Mouse (Mus musculus) MEL (cell line): ENCODE data around the gene Ino80b. TPM values are rescaled to one million over a fixed set of nuclear protein-coding genes. Genes with fewer than 3 reads are reported as not detected.

Source experiments
- DNase-seq: peaks from one replicate; pipeline ENCODE4 v3.0.0; 2011; ENCODE audit warnings: low read depth, low spot score
- H3K27ac ChIP-seq: 2 replicates; pipeline ENCODE4 v1.5.1; 2012; ENCODE audit warnings: low read depth, mild to moderate bottlenecking, control low read depth, low read length, moderate library complexity; ENCODE audit not compliant: control insufficient read depth
- H3K27me3 ChIP-seq, 2 experiments: fragments of 150-350 bp in 1 of 2; sonication (generic) in 1 of 2; 2 replicates each; pipeline ENCODE4 v1.6.1; 2012; ENCODE audit warnings: low read length in 2 of 2, mild to moderate bottlenecking in 2 of 2, improper control_type of control experiment in 1 of 2, moderate library complexity in 1 of 2; ENCODE audit not compliant: insufficient read depth in 2 of 2, control insufficient read depth in 1 of 2
- H3K36me3 ChIP-seq, 2 experiments: 2 replicates each; pipeline ENCODE4 v1.6.1; 2012 to 2014; ENCODE audit warnings: low read length in 2 of 2, improper control_type of control experiment in 1 of 2, inconsistent platforms in 1 of 2, mild to moderate bottlenecking in 1 of 2; ENCODE audit not compliant: insufficient read depth in 2 of 2, control insufficient read depth in 1 of 2
- H3K4me1 ChIP-seq, 2 experiments: fragments of 150-350 bp in 1 of 2; sonication (generic) in 1 of 2; 2 replicates each; pipeline ENCODE4 v1.6.1; 2012; ENCODE audit warnings: low read length in 2 of 2, improper control_type of control experiment in 1 of 2, mild to moderate bottlenecking in 1 of 2; ENCODE audit not compliant: insufficient read depth in 2 of 2, control insufficient read depth in 1 of 2
- H3K4me3 ChIP-seq, 2 experiments: fragments of 150-350 bp in 1 of 2; sonication (generic) in 1 of 2; 2 replicates each; pipeline ENCODE4 v1.5.1; 2012; ENCODE audit warnings: low read depth in 2 of 2, low read length in 2 of 2, mild to moderate bottlenecking in 2 of 2, moderate library complexity in 2 of 2, control low read depth in 1 of 2, improper control_type of control experiment in 1 of 2; ENCODE audit not compliant: control insufficient read depth in 1 of 2, insufficient read depth in 1 of 2
- H3K79me2 ChIP-seq: 2 replicates; pipeline ENCODE4 v1.6.1; 2012; ENCODE audit warnings: mild to moderate bottlenecking, low read length, moderate library complexity; ENCODE audit not compliant: control insufficient read depth, poor library complexity, insufficient read depth
- H3K9ac ChIP-seq: 2 replicates; pipeline ENCODE4 v1.6.1; 2012; ENCODE audit warnings: low read depth, mild to moderate bottlenecking, control low read depth, low read length, moderate library complexity; ENCODE audit not compliant: control insufficient read depth, poor library complexity, severe bottlenecking
- H3K9me3 ChIP-seq: fragments of 150-350 bp; sonication (generic); replicated peaks from 2 replicates; pipeline ENCODE4 v1.6.1; 2012; ENCODE audit warnings: mild to moderate bottlenecking, low read length, improper control_type of control experiment, moderate library complexity; ENCODE audit not compliant: insufficient read depth
- BHLHE40 ChIP-seq: IDR thresholded peaks from 2 replicates; pipeline ENCODE4 v1.6.1; 2012; ENCODE audit warnings: low read depth, mild to moderate bottlenecking, inconsistent platforms, low read length, improper control_type of control experiment, borderline replicate concordance
- CHD2 ChIP-seq: IDR thresholded peaks from 2 replicates; pipeline ENCODE4 v1.6.1; 2011; ENCODE audit warnings: low read length, improper control_type of control experiment
- CTCF ChIP-seq, 3 experiments: IDR thresholded peaks in 2 of 3; conservative IDR thresholded peaks in 1 of 3; 2 replicates each; pipeline ENCODE4 v1.5.1; 2011 to 2012; ENCODE audit warnings: low read length in 3 of 3, low read depth in 2 of 3, mild to moderate bottlenecking in 2 of 3, improper control_type of control experiment in 1 of 3, inconsistent platforms in 1 of 3, mixed read lengths in 1 of 3, moderate library complexity in 1 of 3; ENCODE audit not compliant: control insufficient read depth in 1 of 3, insufficient read depth in 1 of 3, poor library complexity in 1 of 3, severe bottlenecking in 1 of 3
- E2F4 ChIP-seq: IDR thresholded peaks from 2 replicates; pipeline ENCODE4 v1.6.1; 2011; ENCODE audit warnings: low read depth, low read length, improper control_type of control experiment, borderline replicate concordance
- ELF1 ChIP-seq: IDR thresholded peaks from 2 replicates; pipeline ENCODE4 v1.6.1; 2014; ENCODE audit warnings: low read depth, mild to moderate bottlenecking, inconsistent platforms, low read length, improper control_type of control experiment, moderate library complexity
- EP300 ChIP-seq, 2 experiments: IDR thresholded peaks; 2 replicates each; pipeline ENCODE4 v1.6.1; 2011; ENCODE audit warnings: improper control_type of control experiment in 2 of 2, low read length in 2 of 2, low read depth in 1 of 2, mild to moderate bottlenecking in 1 of 2
- HCFC1 ChIP-seq: IDR thresholded peaks from 2 replicates; pipeline ENCODE4 v1.6.1; 2012; ENCODE audit warnings: low read depth, mild to moderate bottlenecking, inconsistent platforms, low read length, improper control_type of control experiment, moderate library complexity
- MAFK ChIP-seq: IDR thresholded peaks from 2 replicates; pipeline ENCODE4 v1.6.1; 2011; ENCODE audit warnings: low read depth, mild to moderate bottlenecking, low read length, improper control_type of control experiment, borderline replicate concordance
- MAX ChIP-seq: IDR thresholded peaks from 2 replicates; pipeline ENCODE4 v1.6.1; 2011; ENCODE audit warnings: low read length, improper control_type of control experiment
- MEF2A ChIP-seq: IDR thresholded peaks from 2 replicates; pipeline ENCODE4 v1.6.1; 2014; ENCODE audit warnings: low read depth, mild to moderate bottlenecking, inconsistent platforms, low read length, improper control_type of control experiment; ENCODE audit not compliant: poor library complexity, insufficient replicate concordance, severe bottlenecking; ENCODE audit errors: extremely low read depth
- MXI1 ChIP-seq: IDR thresholded peaks from 2 replicates; pipeline ENCODE4 v1.6.1; 2011; ENCODE audit warnings: mild to moderate bottlenecking, low read depth, low read length, improper control_type of control experiment
- MYB ChIP-seq: IDR thresholded peaks from 2 replicates; pipeline ENCODE4 v1.6.1; 2011; ENCODE audit warnings: mild to moderate bottlenecking, low read depth, low read length, improper control_type of control experiment
- MYC ChIP-seq: IDR thresholded peaks from 2 replicates; pipeline ENCODE4 v1.6.1; 2011; ENCODE audit warnings: low read depth, mild to moderate bottlenecking, low read length, improper control_type of control experiment, moderate library complexity
- NRF1 ChIP-seq: IDR thresholded peaks from 2 replicates; pipeline ENCODE4 v1.6.1; 2014; ENCODE audit warnings: low read depth, mild to moderate bottlenecking, inconsistent platforms, low read length, improper control_type of control experiment, moderate library complexity; ENCODE audit not compliant: poor library complexity, insufficient read depth, severe bottlenecking
- POLR2A ChIP-seq, 2 experiments: IDR thresholded peaks; 2 replicates each; pipeline ENCODE4 v1.6.1; 2011 to 2012; ENCODE audit warnings: low read length in 2 of 2, mild to moderate bottlenecking in 2 of 2, control low read depth in 1 of 2, improper control_type of control experiment in 1 of 2, low read depth in 1 of 2, moderate library complexity in 1 of 2; ENCODE audit not compliant: control insufficient read depth in 1 of 2, insufficient read depth in 1 of 2, poor library complexity in 1 of 2
- RAD21 ChIP-seq: IDR thresholded peaks from 2 replicates; pipeline ENCODE4 v1.6.1; 2011; ENCODE audit warnings: mild to moderate bottlenecking, low read depth, low read length, improper control_type of control experiment
- SIN3A ChIP-seq: IDR thresholded peaks from 2 replicates; pipeline ENCODE4 v1.6.1; 2012; ENCODE audit warnings: low read length, improper control_type of control experiment, inconsistent platforms
- SMC3 ChIP-seq: IDR thresholded peaks from 2 replicates; pipeline ENCODE4 v1.6.1; 2011; ENCODE audit warnings: low read depth, low read length, improper control_type of control experiment
- TAL1 ChIP-seq: IDR thresholded peaks from 2 replicates; pipeline ENCODE4 v1.6.1; 2012; ENCODE audit warnings: mild to moderate bottlenecking, inconsistent platforms, low read length, moderate library complexity, mixed read lengths
- UBTF ChIP-seq: IDR thresholded peaks from 2 replicates; pipeline ENCODE4 v1.6.1; 2012; ENCODE audit warnings: low read depth, mild to moderate bottlenecking, inconsistent platforms, low read length, improper control_type of control experiment, moderate library complexity, borderline replicate concordance; ENCODE audit not compliant: insufficient read depth
- USF1 ChIP-seq: IDR thresholded peaks from 2 replicates; pipeline ENCODE4 v1.6.1; 2014; ENCODE audit warnings: low read depth, mild to moderate bottlenecking, inconsistent platforms, low read length, improper control_type of control experiment, moderate library complexity
- USF2 ChIP-seq, 2 experiments: IDR thresholded peaks; 2 replicates each; pipeline ENCODE4 v1.6.1; 2011 to 2012; ENCODE audit warnings: improper control_type of control experiment in 2 of 2, low read length in 2 of 2, borderline replicate concordance in 1 of 2, inconsistent platforms in 1 of 2, low read depth in 1 of 2, mild to moderate bottlenecking in 1 of 2; ENCODE audit not compliant: insufficient read depth in 1 of 2
- ZC3H11A ChIP-seq: IDR thresholded peaks from 2 replicates; pipeline ENCODE4 v1.6.1; 2012; ENCODE audit warnings: low read depth, mild to moderate bottlenecking, inconsistent platforms, low read length, improper control_type of control experiment
- ZKSCAN1 ChIP-seq: IDR thresholded peaks from 2 replicates; pipeline ENCODE4 v1.6.1; 2012; ENCODE audit warnings: low read depth, mild to moderate bottlenecking, inconsistent platforms, low read length, improper control_type of control experiment, moderate library complexity
- ZNF384 ChIP-seq: IDR thresholded peaks from 2 replicates; pipeline ENCODE4 v1.6.1; 2012; ENCODE audit warnings: low read depth, mild to moderate bottlenecking, inconsistent platforms, low read length, improper control_type of control experiment
- polyA plus RNA-seq, 2 experiments: library from polyadenylated mRNA; stranded (reverse) in 1 of 2; unstranded in 1 of 2; fragments of >175 nt in 1 of 2; fragments of >200 nt in 1 of 2; gene quantifications; 2 replicates each; pipeline versions ENCODE4 v1.2.1 to v1.2.4; 2012; ENCODE audit warnings: low replicate concordance in 2 of 2, low read depth in 1 of 2; ENCODE audit not compliant: insufficient read length in 2 of 2, insufficient read depth in 1 of 2, missing spikeins in 1 of 2
- total RNA-seq: library from RNA; depleted of rRNA; stranded (reverse); fragments of 300-350 nt; gene quantifications from 2 replicates; pipeline ENCODE4 v1.2.3, GENCODE M21; 2012

Ino80b gene
- total and polyA plus RNA-seq, 3 experiments, result 30.6 to 40.9 TPM; not detected in 1

GRCm38 (mm10) chr6:83108762-83109668 lies 16.2 kb downstream of the Ino80b start, which contains the start of gene Mrpl53 (continued):
- TF ChIP-seq EP300 (IDR thresholded peaks at IDR 0.05; ENCODE audit: low read depth in 1 of 2, low read length in 2 of 2) (no peak), USF2 (IDR thresholded peaks at IDR 0.05; ENCODE audit: borderline replicate concordance in 1 of 2, insufficient read depth in 1 of 2, low read depth in 1 of 2, low read length in 2 of 2) (no peak), MEF2A (no peak), MAX (0 out of 2 replicates have a peak, but pooled peaks have one; percentile 39), MYB (no peak), MAFK (no peak), MYC (0 out of 2 replicates have a peak, but pooled peaks have one; percentile 41), ZKSCAN1 (peak; percentile 9), POLR2A (IDR thresholded peaks at IDR 0.05; ENCODE audit: control insufficient read depth in 1 of 2, insufficient read depth in 1 of 2, low read depth in 1 of 2, low read length in 2 of 2, poor library complexity in 1 of 2) (peak; percentile 67 to 94; a peak in 3 of 4 replicates), CHD2 (no peak; the same call in none of the 2 replicates), BHLHE40 (no peak), ELF1 (peak; percentile 55; the same call in 1 of the 2 replicates), NRF1 (no peak), RAD21 (no peak), ZNF384 (no peak), TAL1 (no peak), USF1 (no peak)

GRCm38 (mm10) chr6:83107566-83108400 lies 17.4 kb downstream of the Ino80b start:
- Histone ChIP-seq H3K27me3 (no peaks in the 10 kb centered on the region), H3K27ac (no peak overlapping the region), H3K36me3 (peaks cover 1 to 10% of the 10 kb centered on the region in 2 experiments; a peak in 3 of 4 replicates), H3K79me2 (peaks cover 12% of the 10 kb centered on the region), H3K4me3 (peak overlapping the region; percentile 79 to 93), H3K9ac (peak overlapping the region; percentile 86), H3K4me1 (no peaks in the 10 kb centered on the region; a peak in 2 of 4 replicates), H3K9me3 (no peaks in the 10 kb centered on the region)
- DNase-seq, result peak; percentile 84
- peak; percentile 5; the same call in 1 of the 2 replicates for TF ChIP-seq MXI1
- 0 out of 2 replicates have a peak, but pooled peaks have one; percentile 24 for TF ChIP-seq HCFC1
- no peak for TF ChIP-seq MAFK
- TF ChIP-seq ZC3H11A, result peak; percentile 49; the same call in 1 of the 2 replicates
- peak; percentile 61 for TF ChIP-seq RAD21
- TF ChIP-seq CTCF (IDR thresholded peaks at IDR 0.05 in 2 of 3, conservative IDR thresholded peaks at IDR 0.05 in 1 of 3; ENCODE audit: control insufficient read depth in 1 of 3, insufficient read depth in 1 of 3, low read depth in 2 of 3, low read length in 3 of 3, poor library complexity in 1 of 3, severe bottlenecking in 1 of 3), result peak; percentile 85 to 94 (median 93)
- TF ChIP-seq UBTF, result no peak
- no peak for TF ChIP-seq E2F4
- 0 out of 2 replicates have a peak, but pooled peaks have one; percentile 32 for TF ChIP-seq SIN3A
- TF ChIP-seq USF2 (IDR thresholded peaks at IDR 0.05; ENCODE audit: borderline replicate concordance in 1 of 2, insufficient read depth in 1 of 2, low read depth in 1 of 2, low read length in 2 of 2), result no peak
- no peak for TF ChIP-seq EP300 (IDR thresholded peaks at IDR 0.05; ENCODE audit: low read depth in 1 of 2, low read length in 2 of 2)
- TF ChIP-seq SMC3, result peak; percentile 64
- 0 out of 2 replicates have a peak, but pooled peaks have one; percentile 14 for TF ChIP-seq MAX
- TF ChIP-seq MEF2A, result 0 out of 2 replicates have a peak, but pooled peaks have one; percentile 11
